Mouse (Mus musculus) monocyte, adult 2 months (primary cell): ENCODE results near the gene Ap2m1.

ENCODE experiments used
- DNase-seq, 2 experiments: peaks; one replicate each; pipeline ENCODE4 v3.0.0; 2022; ENCODE audit warnings: low spot score in 2 of 2, low read depth in 1 of 2

Ap2m1 gene

DNA sequence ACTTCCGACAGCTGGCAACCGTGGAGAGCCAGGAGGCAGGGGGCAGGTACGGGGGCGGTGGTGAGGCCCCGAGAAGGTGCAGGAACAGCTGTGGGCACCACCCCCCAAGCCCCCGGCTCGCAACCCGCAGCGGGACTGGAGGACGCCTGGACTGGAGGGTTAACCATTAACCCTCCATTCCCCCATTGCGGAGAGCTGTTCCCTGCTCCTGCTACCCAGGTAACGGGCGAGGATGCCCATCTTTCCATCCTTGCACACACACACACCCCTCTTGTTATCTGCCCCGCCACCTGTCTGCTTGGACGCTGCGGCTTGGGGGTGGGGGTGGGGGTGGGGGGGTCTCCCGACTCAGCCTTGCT lies 55.4 kb downstream of the Ap2m1 start:
- no peak for DNase-seq

DNA sequence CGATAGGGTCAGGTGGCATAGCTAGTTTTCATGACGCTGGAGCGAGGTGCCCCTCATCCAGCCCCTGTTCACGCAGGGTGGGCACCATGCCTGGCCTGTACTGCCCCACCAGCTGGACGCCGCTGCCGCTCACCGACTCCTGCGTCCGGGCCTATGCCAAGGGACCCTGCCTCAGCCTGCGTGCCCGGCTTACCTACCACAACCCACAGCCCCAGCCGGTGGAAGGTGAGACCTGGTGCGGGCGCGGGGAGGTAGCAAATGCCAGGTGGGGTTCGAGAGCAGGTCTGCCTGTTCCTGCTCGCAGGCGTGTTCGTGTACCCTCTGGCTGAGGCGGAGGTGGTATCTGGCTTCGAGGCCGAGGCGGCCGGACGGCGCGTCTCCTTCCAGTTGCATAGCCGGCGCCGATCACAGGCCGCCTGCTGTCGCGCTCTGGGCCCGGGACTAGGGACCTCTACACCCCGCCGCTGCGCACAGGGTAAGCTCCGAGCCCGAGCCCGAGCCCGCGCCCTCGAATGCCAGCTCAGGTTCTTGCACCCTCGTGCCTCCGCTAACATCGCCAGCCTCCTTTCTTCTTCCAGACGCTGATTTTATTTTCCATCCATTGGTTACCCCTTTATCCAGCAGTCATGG lies 55.9 kb downstream of the Ap2m1 start:
- DNase-seq = no peak
